In the genomic region with DNA sequence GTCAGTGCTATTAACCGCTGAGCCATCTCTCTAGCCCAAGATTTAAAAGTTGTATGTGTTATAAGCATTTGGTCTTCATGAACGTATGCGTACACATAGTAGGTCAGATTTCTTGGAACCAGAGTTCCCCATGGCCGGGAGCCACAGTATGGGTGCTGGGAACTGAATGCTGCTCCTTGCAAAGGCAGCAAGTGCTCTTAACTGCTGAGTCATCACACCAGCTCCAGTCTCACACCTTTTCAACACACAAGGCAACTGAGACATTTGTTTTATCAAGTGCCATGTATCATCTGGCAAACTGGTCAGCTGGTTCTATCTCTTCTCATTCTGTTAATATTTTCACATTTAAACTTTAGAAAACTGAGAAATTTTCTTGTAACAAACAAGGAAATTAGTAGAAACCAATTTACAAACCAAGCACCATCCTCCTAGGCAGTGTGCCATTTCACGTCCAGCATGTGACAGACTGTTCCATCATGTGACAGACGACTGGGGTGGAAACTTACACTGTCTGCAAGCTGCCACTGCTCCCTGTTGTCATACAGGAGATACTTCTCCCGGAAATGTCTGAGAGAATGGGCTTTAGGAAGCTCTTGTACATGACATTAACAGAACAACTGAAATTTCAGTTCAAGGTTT, we compare ENCODE assay signal across 2 mouse cellular contexts.
TF ChIP-seq lines count a peak whose summit lies in the region.

No protein-coding gene starts in this region.

TF ChIP-seq in CH12.LX, 34 proteins besides CTCF, POLR2A, EP300 and RAD21:
- TF ChIP-seq ELF1 (IDR thresholded peaks at IDR 0.05; ENCODE audit: low read depth, low read length), result no peak
- no peak for TF ChIP-seq SIN3A (IDR thresholded peaks at IDR 0.05; ENCODE audit: low read length)
- peak; percentile 54; the same call in 1 of the 2 replicates for TF ChIP-seq MAFK (IDR thresholded peaks at IDR 0.05; ENCODE audit: insufficient replicate concordance, low read length)
- TF ChIP-seq KAT2A (IDR thresholded peaks at IDR 0.05; ENCODE audit: insufficient replicate concordance, low read length), result no peak
- no peak for TF ChIP-seq JUN (IDR thresholded peaks at IDR 0.05; ENCODE audit: insufficient read depth, low read depth, low read length)
- TF ChIP-seq NRF1 (IDR thresholded peaks at IDR 0.05; ENCODE audit: low read depth, low read length), result no peak
- no peak for TF ChIP-seq RCOR1 (conservative IDR thresholded peaks at IDR 0.05; ENCODE audit: low read depth, low read length)
- TF ChIP-seq MYC (IDR thresholded peaks at IDR 0.05; ENCODE audit: low read depth, low read length), result no peak

TF ChIP-seq in ES-E14, 5 proteins besides CTCF, POLR2A, EP300 and RAD21:
- TF ChIP-seq MAFK (IDR thresholded peaks at IDR 0.05; ENCODE audit: insufficient read depth, low read depth, low read length) (peak; percentile 87), HCFC1 (IDR thresholded peaks at IDR 0.05; ENCODE audit: borderline replicate concordance, insufficient read depth, low read length) (no peak), CHD2 (IDR thresholded peaks at IDR 0.05; ENCODE audit: low read depth, low read length) (no peak)
